Mouse (Mus musculus) cerebellum, adult 2 months (tissue): ENCODE results near the gene Dao.

Experiments used
- CTCF ChIP-seq: fragments of 200-500 bp; IDR thresholded peaks from 2 replicates; pipeline ENCODE4 v1.5.1; 2011; ENCODE audit warnings: low read depth, mild to moderate bottlenecking, control low read depth, low read length, moderate library complexity, borderline replicate concordance; ENCODE audit not compliant: insufficient read depth
- POLR2A ChIP-seq: fragments of 200-500 bp; IDR thresholded peaks from 2 replicates; pipeline ENCODE4 v1.6.1; 2011; ENCODE audit warnings: low read length, control low read depth, borderline replicate concordance; ENCODE audit not compliant: insufficient read depth

- TF ChIP-seq POLR2A (no peak), CTCF (no peak)
Measured at GRCm38 (mm10) chr5:114048731-114049308, 45.3 kb downstream of the Dao start.
